Mouse (Mus musculus): Measurements from ENCODE around the gene Sec14l1.

Sec14l1 gene

GRCm38 (mm10) chr11:117088271-117088991, 26.5 kb upstream of the Sec14l1 start:
- DNase-seq (ENCODE audit: low spot score in 2 of 2): no peak

GRCm38 (mm10) chr11:117089673-117090419, 25.1 kb upstream of the Sec14l1 start:
- no peak for DNase-seq (ENCODE audit: low spot score in 2 of 2)

- DNase-seq (ENCODE audit: low spot score in 2 of 2): no peak
Observed at GRCm38 (mm10) chr11:117091406-117091805, 23.6 kb upstream of the Sec14l1 start.

- DNase-seq (ENCODE audit: low spot score in 2 of 2): no peak
Observed at GRCm38 (mm10) chr11:117091845-117092244, 23.1 kb upstream of the Sec14l1 start.

- DNase-seq (ENCODE audit: low spot score in 2 of 2): peak; percentile 68 to 73
Observed at GRCm38 (mm10) chr11:117092711-117093110, 22.3 kb upstream of the Sec14l1 start.

GRCm38 (mm10) chr11:117093900-117094552, 20.9 kb upstream of the Sec14l1 start:
- no peak for DNase-seq (ENCODE audit: low spot score in 2 of 2)

- no peak for DNase-seq (ENCODE audit: low spot score in 2 of 2)
Observed at GRCm38 (mm10) chr11:117094646-117095045, 20.3 kb upstream of the Sec14l1 start.

GRCm38 (mm10) chr11:117097021-117097420, 17.9 kb upstream of the Sec14l1 start:
- DNase-seq (ENCODE audit: low spot score in 2 of 2): no peak

- no peak for DNase-seq (ENCODE audit: low spot score in 2 of 2)
Observed at GRCm38 (mm10) chr11:117098155-117098554, 16.8 kb upstream of the Sec14l1 start.

- no peak for DNase-seq (ENCODE audit: low spot score in 2 of 2)
Observed at GRCm38 (mm10) chr11:117098784-117099183, 16.2 kb upstream of the Sec14l1 start.

- no peak for DNase-seq (ENCODE audit: low spot score in 2 of 2)
Observed at GRCm38 (mm10) chr11:117099372-117099771, 15.6 kb upstream of the Sec14l1 start.

- DNase-seq (ENCODE audit: low spot score in 2 of 2): no peak
Observed at GRCm38 (mm10) chr11:117101351-117101921, 13.5 kb upstream of the Sec14l1 start.

- no peak for DNase-seq (ENCODE audit: low spot score in 2 of 2)
Observed at GRCm38 (mm10) chr11:117101925-117102717, 12.8 kb upstream of the Sec14l1 start.

GRCm38 (mm10) chr11:117103523-117103922, 11.4 kb upstream of the Sec14l1 start:
- DNase-seq (ENCODE audit: low spot score in 2 of 2): no peak

- DNase-seq (ENCODE audit: low spot score in 2 of 2): no peak
Observed at GRCm38 (mm10) chr11:117104044-117104757, 10.8 kb upstream of the Sec14l1 start.

- no peak for DNase-seq (ENCODE audit: low spot score in 2 of 2)
Observed at GRCm38 (mm10) chr11:117105315-117105714, 9.7 kb upstream of the Sec14l1 start.

GRCm38 (mm10) chr11:117105850-117106249, 9.1 kb upstream of the Sec14l1 start:
- no peak for DNase-seq (ENCODE audit: low spot score in 2 of 2)

- DNase-seq (ENCODE audit: low spot score in 2 of 2): no peak
Observed at GRCm38 (mm10) chr11:117106633-117107334, 8.2 kb upstream of the Sec14l1 start.

GRCm38 (mm10) chr11:117107837-117108236, 7.1 kb upstream of the Sec14l1 start:
- DNase-seq (ENCODE audit: low spot score in 2 of 2): no peak

GRCm38 (mm10) chr11:117108595-117108994, 6.4 kb upstream of the Sec14l1 start:
- no peak for DNase-seq (ENCODE audit: low spot score in 2 of 2)
